In genomic region chr13:40757995-40758394, GRCm38 (mm10) we compare ENCODE assay signal across 12 mouse cellular contexts. TPM values are rescaled to one million over a fixed set of nuclear protein-coding genes. Genes with fewer than 3 reads are reported as not detected.
A peak's percentile ranks its signal among the peaks of the same experiment; 100 is the strongest.
DNase-seq lines count a peak whose midpoint lies in the region; ATAC-seq and TF ChIP-seq lines count a peak whose summit lies in the region.
"Had no signal": no experiment of that assay in that cellular context is flagged by ENCODE, and none has a peak within 500 bp of the region (broad histone marks: within the 10 kb centered on the region; RNA-seq: fewer than 3 reads in every experiment).

No protein-coding gene starts in this region.

- intact Hi-C loops in left cerebral cortex, postnatal 14 days (cut with DNase I): loop anchor here (10.0 kb wide), 1 partner anchor 1763 kb away; no protein-coding TSS in a partner anchor
- intact Hi-C loops in left cerebral cortex, postnatal 4 days (cut with DNase I): no loop called here

- peak; percentile 80 for DNase-seq in forebrain, embryonic 14.5 days (ENCODE audit: low spot score)
- peak; percentile 37 to 42 for DNase-seq in left cerebral cortex, postnatal 14 days (ENCODE audit: low spot score in 2 of 2)
- DNase-seq in left cerebral cortex, postnatal 4 days: no peak
- DNase-seq in embryo, embryonic 9.5 days (ENCODE audit: extremely low spot score): peak; percentile 25
- no peak for DNase-seq in frontal cortex, postnatal 25 days (ENCODE audit: low spot score in 2 of 2)
- no peak for DNase-seq in layer of hippocampus, adult 11-12 months (ENCODE audit: low spot score)
- DNase-seq: right cerebral cortex, adult 18-20 months had no signal

- ATAC-seq in forebrain, embryonic 14.5 days: no peak
- no peak for ATAC-seq in forebrain, embryonic 15.5 days (replicated peaks)

- TF ChIP-seq CTCF in E14TG2a.4 (conservative IDR thresholded peaks at IDR 0.05; ENCODE audit: low read length): peak; percentile 46

- H3K36me3 ChIP-seq in forebrain, embryonic 14.5 days (ENCODE audit: control insufficient read depth, insufficient read depth, low read length): no peaks in the 10 kb centered on the region
- no peaks in the 10 kb centered on the region for H3K36me3 ChIP-seq in forebrain, embryonic 15.5 days
- no peaks in the 10 kb centered on the region for H3K36me3 ChIP-seq in E14TG2a.4 (ENCODE audit: insufficient read depth, low read length)
- H3K36me3 ChIP-seq: embryonic facial prominence, embryonic 12.5 days; hindbrain, embryonic 12.5 days had no signal

- no peak overlapping the region for H3K4me2 ChIP-seq in forebrain, embryonic 14.5 days (ENCODE audit: low read length)
- no peak overlapping the region for H3K4me2 ChIP-seq in forebrain, embryonic 15.5 days (replicated peaks)
- H3K4me2 ChIP-seq: embryonic facial prominence, embryonic 12.5 days; hindbrain, embryonic 12.5 days had no signal

- no peaks in the 10 kb centered on the region for H3K4me1 ChIP-seq in forebrain, embryonic 14.5 days (ENCODE audit: control insufficient read depth, insufficient read depth, low read length)
- no peaks in the 10 kb centered on the region for H3K4me1 ChIP-seq in forebrain, embryonic 15.5 days
- peaks cover 17% of the 10 kb centered on the region for H3K4me1 ChIP-seq in E14TG2a.4 (replicated peaks; ENCODE audit: low read depth, low read length)
- H3K4me1 ChIP-seq: embryonic facial prominence, embryonic 12.5 days; hindbrain, embryonic 12.5 days had no signal

- no peaks in the 10 kb centered on the region for H3K27me3 ChIP-seq in forebrain, embryonic 14.5 days (replicated peaks; ENCODE audit: control insufficient read depth, insufficient read depth, low read length)
- H3K27me3 ChIP-seq in forebrain, embryonic 15.5 days: no peaks in the 10 kb centered on the region
- H3K27me3 ChIP-seq in E14TG2a.4 (ENCODE audit: insufficient read depth, low read length): no peaks in the 10 kb centered on the region
- H3K27me3 ChIP-seq: embryonic facial prominence, embryonic 12.5 days; hindbrain, embryonic 12.5 days had no signal

- no peak overlapping the region for H3K27ac ChIP-seq in forebrain, embryonic 14.5 days (ENCODE audit: low read depth, low read length)
- no peak overlapping the region for H3K27ac ChIP-seq in forebrain, embryonic 15.5 days (replicated peaks)
- H3K27ac ChIP-seq: embryonic facial prominence, embryonic 12.5 days; hindbrain, embryonic 12.5 days; liver, embryonic 14.5 days had no signal

- no peak overlapping the region for H3K4me3 ChIP-seq in forebrain, embryonic 14.5 days (ENCODE audit: low read depth, low read length)
- H3K4me3 ChIP-seq in forebrain, embryonic 15.5 days: no peak overlapping the region
- H3K4me3 ChIP-seq in E14TG2a.4 (replicated peaks; ENCODE audit: low read length): no peak overlapping the region
- H3K4me3 ChIP-seq: embryonic facial prominence, embryonic 12.5 days; hindbrain, embryonic 12.5 days had no signal

- no peaks in the 10 kb centered on the region for H3K9me3 ChIP-seq in forebrain, embryonic 14.5 days (replicated peaks; ENCODE audit: control insufficient read depth, low read length)
- no peaks in the 10 kb centered on the region for H3K9me3 ChIP-seq in forebrain, embryonic 15.5 days
- H3K9me3 ChIP-seq in E14TG2a.4 (ENCODE audit: low read length): no peaks in the 10 kb centered on the region
- H3K9me3 ChIP-seq: embryonic facial prominence, embryonic 12.5 days; hindbrain, embryonic 12.5 days had no signal

- H3K9ac ChIP-seq in forebrain, embryonic 14.5 days (ENCODE audit: low read length): no peak overlapping the region
- H3K9ac ChIP-seq in forebrain, embryonic 15.5 days (replicated peaks): no peak overlapping the region
- H3K9ac ChIP-seq: embryonic facial prominence, embryonic 12.5 days; hindbrain, embryonic 12.5 days; liver, embryonic 14.5 days had no signal

RNA-seq across cellular contexts. Expression of gene Tfap2a, which starts 19.8 kb away (rescaled TPM):
- polyA plus RNA-seq in forebrain, embryonic 14.5 days (2014; fragmentation: Nextera tagmentation; extraction: Ambion mirVana): 0.20 and 0.41 TPM in 2 replicates
- polyA plus RNA-seq in forebrain, embryonic 15.5 days (2015; fragmentation: Nextera tagmentation; extraction: Ambion mirVana): 0.32 and 0.33 TPM in 2 replicates
- under 1 TPM; 0.44 TPM for total RNA-seq in left cerebral cortex, postnatal 14 days (2021)
- total RNA-seq in left cerebral cortex, postnatal 4 days (2021): under 1 TPM; 0.32 to 0.66 TPM

Comparison
In these comparisons a context has a peak if more than half of its experiments do, and no peak if none do; other contexts are left out.
1. DNase-seq: peak in forebrain, embryonic 14.5 days (single experiment), left cerebral cortex, postnatal 14 days (2 of 2) and embryo, embryonic 9.5 days (single experiment); none in left cerebral cortex, postnatal 4 days (single experiment), frontal cortex, postnatal 25 days (0 of 2) and layer of hippocampus, adult 11-12 months (single experiment).